In the genomic region with DNA sequence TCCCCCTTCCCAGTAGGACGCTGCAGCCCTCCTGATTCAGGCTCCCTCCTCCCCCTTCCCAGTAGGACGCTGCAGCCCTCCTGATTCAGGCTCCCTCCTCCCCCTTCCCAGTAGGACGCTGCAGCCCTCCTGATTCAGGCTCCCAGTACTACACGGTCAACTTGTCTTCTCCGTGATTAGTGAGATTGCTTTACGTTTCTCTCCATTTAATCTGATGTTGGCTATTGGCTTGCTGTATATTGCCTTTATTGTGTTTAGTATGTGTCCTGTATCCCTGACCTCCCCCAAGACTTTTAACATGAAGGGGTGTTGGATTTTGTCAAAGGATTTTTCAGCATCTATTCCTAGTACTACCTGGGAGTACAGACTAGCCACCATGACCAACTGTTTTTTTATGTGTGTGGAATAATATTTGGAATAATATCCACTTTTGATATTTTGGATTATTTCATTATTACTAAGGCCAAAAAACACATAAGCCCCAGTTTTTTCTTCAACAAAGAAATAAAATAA, we compare ENCODE assay signal across 10 mouse cellular contexts. TPM values are rescaled to one million over a fixed set of nuclear protein-coding genes. Genes with fewer than 3 reads are reported as not detected.
DNase-seq lines count a peak whose midpoint lies in the region; ATAC-seq and TF ChIP-seq lines count a peak whose summit lies in the region.
"Not testable (repeated sequence)": the region's sequence is repeated elsewhere in the genome, so short reads cannot be mapped to it uniquely, and the experiment has no call there.
"Had no signal": no experiment of that assay in that cellular context is flagged by ENCODE, and none has a peak within 500 bp of the region (broad histone marks: within the 10 kb centered on the region; RNA-seq: fewer than 3 reads in every experiment).

No protein-coding gene starts in this region.

- peak; percentile 57 for ATAC-seq in forebrain, embryonic 11.5 days (replicated peaks; ENCODE audit: low FRiP score)
- ATAC-seq in heart, embryonic 12.5 days (ENCODE audit: insufficient number of reproducible peaks, low FRiP score); hindbrain, embryonic 14.5 days (ENCODE audit: low FRiP score); lung, embryonic 14.5 days (ENCODE audit: insufficient read depth); midbrain, embryonic 16.5 days: not testable (repeated sequence)
- 0 out of 2 replicates have a peak, but pooled peaks have one; percentile 40 for ATAC-seq in kidney, embryonic 15.5 days (replicated peaks; ENCODE audit: low FRiP score)

- H3K4me3 ChIP-seq in forebrain, embryonic 11.5 days (ENCODE audit: low read depth, low read length); heart, embryonic 12.5 days; lung, embryonic 14.5 days (ENCODE audit: low read depth, low read length); midbrain, embryonic 16.5 days (ENCODE audit: low read depth, low read length): not testable (repeated sequence)
- H3K4me3 ChIP-seq in hindbrain, embryonic 14.5 days (replicated peaks; ENCODE audit: low read length) = peak overlapping the region; percentile 22
- H3K4me3 ChIP-seq in kidney, embryonic 15.5 days (replicated peaks) = peak overlapping the region; percentile 32

- TF ChIP-seq CTCF in brain, embryonic 14.5 days (IDR thresholded peaks at IDR 0.05; ENCODE audit: borderline replicate concordance, extremely low read depth, insufficient read depth, insufficient read length); lung, embryonic 14.5 days (IDR thresholded peaks at IDR 0.05; ENCODE audit: low read depth): not testable (repeated sequence)

- TF ChIP-seq POLR2A in brain, embryonic 14.5 days (IDR thresholded peaks at IDR 0.05; ENCODE audit: borderline replicate concordance, extremely low read depth, insufficient read depth, insufficient read length, poor library complexity, severe bottlenecking) = not testable (repeated sequence)

- not testable (repeated sequence) for H3K36me3 ChIP-seq in forebrain, embryonic 11.5 days (ENCODE audit: control insufficient read depth, insufficient read depth, low read length); heart, embryonic 12.5 days; hindbrain, embryonic 14.5 days (replicated peaks; ENCODE audit: control insufficient read depth, insufficient read depth); kidney, embryonic 15.5 days; lung, embryonic 14.5 days (ENCODE audit: insufficient read depth); midbrain, embryonic 16.5 days (ENCODE audit: control insufficient read depth, insufficient read depth, low read length)

- DNase-seq in brain, embryonic 14.5 days (ENCODE audit: low read depth) = peak; percentile 37
- DNase-seq in forebrain, embryonic 11.5 days (ENCODE audit: low spot score); hindbrain, embryonic 14.5 days (ENCODE audit: low spot score); lung, embryonic 14.5 days: not testable (repeated sequence)
- peak; percentile 32 for DNase-seq in retina, postnatal 1 day

- H3K9ac ChIP-seq in forebrain, embryonic 11.5 days (ENCODE audit: low read length); heart, embryonic 12.5 days; hindbrain, embryonic 14.5 days; kidney, embryonic 15.5 days; lung, embryonic 14.5 days; midbrain, embryonic 16.5 days (ENCODE audit: low read depth, low read length): not testable (repeated sequence)

- not testable (repeated sequence) for H3K27ac ChIP-seq in forebrain, embryonic 11.5 days (ENCODE audit: low read depth, low read length); heart, embryonic 12.5 days (ENCODE audit: poor library complexity, severe bottlenecking); hindbrain, embryonic 14.5 days; kidney, embryonic 15.5 days; lung, embryonic 14.5 days (ENCODE audit: low read depth); midbrain, embryonic 16.5 days (ENCODE audit: low read length)

- not testable (repeated sequence) for H3K9me3 ChIP-seq in forebrain, embryonic 11.5 days (ENCODE audit: control insufficient read depth, low read length); heart, embryonic 12.5 days (replicated peaks); hindbrain, embryonic 14.5 days (ENCODE audit: control insufficient read depth, low read length); kidney, embryonic 15.5 days (replicated peaks); lung, embryonic 14.5 days (ENCODE audit: low read depth, low read length); midbrain, embryonic 16.5 days (replicated peaks; ENCODE audit: control insufficient read depth, low read length, poor library complexity, severe bottlenecking)

- WGBS in forebrain, embryonic 11.5 days = 0% methylated on average over 4 of the region's 6 CpGs
- under 1% methylated on average over 5 of the region's 6 CpGs for WGBS in heart, embryonic 12.5 days
- WGBS in hindbrain, embryonic 14.5 days = 0% methylated on average over 4 of the region's 6 CpGs
- under 1% methylated on average over 5 of the region's 6 CpGs for WGBS in kidney, embryonic 15.5 days
- under 1% methylated on average over 4 of the region's 6 CpGs for WGBS in lung, embryonic 14.5 days
- under 1% methylated on average over 4 of the region's 6 CpGs for WGBS in midbrain, embryonic 16.5 days

- not testable (repeated sequence) for H3K4me2 ChIP-seq in forebrain, embryonic 11.5 days (ENCODE audit: low read depth, low read length, severe bottlenecking)
- peak overlapping the region; percentile 71 for H3K4me2 ChIP-seq in heart, embryonic 12.5 days
- H3K4me2 ChIP-seq in hindbrain, embryonic 14.5 days (replicated peaks) = peak overlapping the region; percentile 47
- peak overlapping the region; percentile 58 for H3K4me2 ChIP-seq in kidney, embryonic 15.5 days
- peak overlapping the region; percentile 57; the same call in 1 of the 2 replicates for H3K4me2 ChIP-seq in lung, embryonic 14.5 days
- H3K4me2 ChIP-seq in midbrain, embryonic 16.5 days (ENCODE audit: low read length) = peak overlapping the region; percentile 59

- not testable (repeated sequence) for H3K27me3 ChIP-seq in forebrain, embryonic 11.5 days (ENCODE audit: control insufficient read depth, insufficient read depth, low read length); heart, embryonic 12.5 days (replicated peaks); hindbrain, embryonic 14.5 days (ENCODE audit: control insufficient read depth, insufficient read depth, low read length); kidney, embryonic 15.5 days; lung, embryonic 14.5 days (ENCODE audit: insufficient read depth, low read length); midbrain, embryonic 16.5 days (ENCODE audit: control insufficient read depth, insufficient read depth, low read depth, low read length)

- not testable (repeated sequence) for H3K4me1 ChIP-seq in forebrain, embryonic 11.5 days (replicated peaks; ENCODE audit: control insufficient read depth, insufficient read depth, low read length); heart, embryonic 12.5 days (replicated peaks); hindbrain, embryonic 14.5 days (replicated peaks; ENCODE audit: control insufficient read depth, insufficient read depth, low read length); kidney, embryonic 15.5 days; lung, embryonic 14.5 days (ENCODE audit: insufficient read depth); midbrain, embryonic 16.5 days (ENCODE audit: control insufficient read depth, insufficient read depth, low read length)

RNA-seq across cellular contexts. Expression of a gene that starts 22.7 kb away (rescaled TPM):
- polyA plus RNA-seq in brain, embryonic 14.5 days (2012; rRNA removed) = 0.35 and 0.59 TPM in 2 replicates
- polyA plus RNA-seq in forebrain, embryonic 11.5 days (2014; fragmentation: Nextera tagmentation; extraction: Ambion mirVana) = 0.97 and 1.4 TPM in 2 replicates
- 0.82 and 1.5 TPM in 2 replicates for polyA plus RNA-seq in heart, embryonic 12.5 days (2016; fragmentation: Nextera tagmentation; extraction: Ambion mirVana)
- polyA plus RNA-seq in hindbrain, embryonic 14.5 days (2014; fragmentation: Nextera tagmentation; extraction: Ambion mirVana) = 0.39 and 0.82 TPM in 2 replicates
- 1.2 and 3.4 TPM in 2 replicates for polyA plus RNA-seq in kidney, embryonic 15.5 days (2015; fragmentation: Nextera tagmentation; extraction: Ambion mirVana)
- polyA plus RNA-seq in lung, embryonic 14.5 days (2014; fragmentation: Nextera tagmentation; extraction: Ambion mirVana) = 1.2 and 1.7 TPM in 2 replicates
- 0.78 and 0.97 TPM in 2 replicates for polyA plus RNA-seq in midbrain, embryonic 16.5 days (2015; fragmentation: Nextera tagmentation; extraction: Ambion mirVana)
- polyA plus RNA-seq: erythroblast, embryonic 14.5 days; G1E had no signal
